Mouse (Mus musculus): ENCODE data around the gene Mrpl32. TPM values are rescaled to one million over a fixed set of nuclear protein-coding genes. Genes with fewer than 3 reads are reported as not detected.

Mrpl32 gene
- polyA plus RNA-seq, 1 experiment from 2014 or later = 107 TPM

DNA sequence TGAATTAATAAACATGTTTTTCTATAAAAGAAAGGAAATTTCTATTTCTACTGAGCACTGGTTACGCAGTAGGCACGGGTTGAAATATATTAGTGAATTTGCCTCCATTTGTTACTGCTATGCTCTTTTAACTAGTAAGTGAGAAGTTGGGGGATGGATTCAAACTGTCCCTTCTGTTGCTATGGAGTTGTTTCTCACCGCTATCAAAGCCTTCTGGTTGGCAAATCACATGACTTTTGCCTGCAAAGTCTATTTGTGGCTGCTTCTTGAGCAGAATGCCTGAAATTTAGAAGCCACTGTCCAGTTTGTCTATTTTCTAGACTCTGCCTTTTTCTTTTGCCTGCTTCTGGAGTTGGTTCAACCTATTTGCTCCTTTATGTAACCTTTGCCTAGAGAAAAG, 32.6 kb downstream of the Mrpl32 start:
- Histone ChIP-seq H3K4me2 (replicated peaks; ENCODE audit: low read depth, low read length) (no peak overlapping the region), H3K27ac (ENCODE audit: low read length) (no peak overlapping the region), H3K4me1 (ENCODE audit: insufficient read depth, low read length) (no peaks in the 10 kb centered on the region), H3K9ac (replicated peaks; ENCODE audit: low read length) (no peak overlapping the region), H3K36me3 (ENCODE audit: insufficient read depth, low read length) (no peaks in the 10 kb centered on the region), H3K9me3 (ENCODE audit: low read length) (no peaks in the 10 kb centered on the region), H3K27me3 (ENCODE audit: insufficient read depth, low read length) (no peaks in the 10 kb centered on the region), H3K4me3 (ENCODE audit: low read length) (no peak overlapping the region)
- no peak for ATAC-seq (ENCODE audit: low FRiP score, low TSS enrichment)
- WGBS = 75% methylated on average over 3 of the region's 3 CpGs

DNA sequence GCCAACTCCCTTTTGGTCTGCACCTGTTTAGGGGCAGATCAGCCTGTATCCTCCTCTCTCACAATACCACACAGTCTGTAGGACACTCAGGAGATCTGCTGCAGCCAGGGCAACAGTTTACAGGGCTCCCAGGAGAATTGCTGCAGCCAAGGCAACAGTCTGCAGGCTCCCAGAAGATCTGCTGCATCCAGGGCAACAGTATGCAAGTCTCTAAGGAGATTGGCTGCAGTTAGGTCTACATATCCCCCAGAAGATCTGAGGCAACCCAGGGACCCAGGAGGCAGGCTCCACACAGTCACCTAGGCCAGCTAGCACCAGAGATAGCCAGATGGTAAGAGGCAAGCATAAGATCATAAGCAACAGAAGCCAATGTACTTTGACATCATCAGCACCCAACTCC, 38.8 kb downstream of the Mrpl32 start:
- Histone ChIP-seq H3K4me2 (replicated peaks; ENCODE audit: low read depth, low read length) (no peak overlapping the region), H3K27me3 (ENCODE audit: insufficient read depth, low read length) (no peaks in the 10 kb centered on the region), H3K36me3 (ENCODE audit: insufficient read depth, low read length) (no peaks in the 10 kb centered on the region), H3K9me3 (ENCODE audit: low read length) (no peaks in the 10 kb centered on the region), H3K4me3 (ENCODE audit: low read length) (no peak overlapping the region), H3K9ac (replicated peaks; ENCODE audit: low read length) (no peak overlapping the region), H3K4me1 (ENCODE audit: insufficient read depth, low read length) (no peaks in the 10 kb centered on the region), H3K27ac (ENCODE audit: low read length) (no peak overlapping the region)
- no peak for ATAC-seq (ENCODE audit: low FRiP score, low TSS enrichment)

DNA sequence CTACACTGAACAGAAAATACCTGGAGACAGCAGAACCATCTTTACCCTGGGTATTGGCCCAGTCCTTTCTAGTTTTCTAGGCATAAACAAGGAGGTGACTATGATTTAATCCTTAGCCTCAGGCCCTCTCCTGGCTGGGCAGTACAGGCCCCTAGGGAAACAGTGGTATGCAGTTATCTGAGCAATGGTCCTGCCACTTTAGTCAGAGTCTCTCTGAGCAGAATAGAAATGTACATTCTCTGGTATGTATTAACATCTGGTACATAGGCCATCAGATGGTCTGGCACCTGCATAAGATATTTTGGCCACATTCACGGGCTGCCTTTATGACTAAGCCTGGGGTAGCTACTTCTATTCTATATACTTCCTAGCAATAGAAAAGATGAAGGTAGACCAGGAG, 51.6 kb downstream of the Mrpl32 start:
- no peak overlapping the region for H3K4me3 ChIP-seq (ENCODE audit: low read length)
- no peak overlapping the region for H3K27ac ChIP-seq (ENCODE audit: low read length)
- H3K4me2 ChIP-seq (replicated peaks; ENCODE audit: low read depth, low read length) = no peak overlapping the region
- no peaks in the 10 kb centered on the region for H3K4me1 ChIP-seq (ENCODE audit: insufficient read depth, low read length)
- no peaks in the 10 kb centered on the region for H3K36me3 ChIP-seq (ENCODE audit: insufficient read depth, low read length)
- H3K27me3 ChIP-seq (ENCODE audit: insufficient read depth, low read length) = no peaks in the 10 kb centered on the region
- 93% methylated on average over 1 of the region's 1 CpGs for WGBS
- ATAC-seq (ENCODE audit: low FRiP score, low TSS enrichment) = no peak
- H3K9ac ChIP-seq (replicated peaks; ENCODE audit: low read length) = no peak overlapping the region
- no peaks in the 10 kb centered on the region for H3K9me3 ChIP-seq (ENCODE audit: low read length)

Other genes starting within 250 kb of the Mrpl32 start
- gene Hecw1, start 89.9 kb downstream of the Mrpl32 start, polyA plus RNA-seq (2015; fragmentation: Nextera tagmentation; extraction: Ambion mirVana) = 0.14 and 0.27 TPM in 2 replicates
- gene Psma2, start 75 bp upstream of the Mrpl32 start, polyA plus RNA-seq (2015; fragmentation: Nextera tagmentation; extraction: Ambion mirVana) = 192 and 210 TPM in 2 replicates
- gene AW209491, start 17.0 kb upstream of the Mrpl32 start, polyA plus RNA-seq (2015; fragmentation: Nextera tagmentation; extraction: Ambion mirVana) = 28.0 and 28.9 TPM in 2 replicates

Measured in kidney, embryonic 16.5 days (tissue).